Mouse (Mus musculus) liver, embryonic 14.5 days (tissue): ENCODE results near the gene Jph3.

Source experiments
- CTCF ChIP-seq: IDR thresholded peaks from 2 replicates; pipeline ENCODE4 v1.5.1; 2016; ENCODE audit warnings: antibody characterized with exemption, low read depth, control low read depth
- EP300 ChIP-seq: IDR thresholded peaks from 2 replicates; pipeline ENCODE4 v1.6.1; 2016; ENCODE audit warnings: antibody characterized with exemption, low read depth

GRCm38 (mm10) chr8:121808032-121808431, 78.6 kb downstream of the Jph3 start:
- TF ChIP-seq CTCF (no peak), EP300 (no peak)
